Mouse (Mus musculus) C2C12 (cell line): ENCODE results near the gene Sel1l.

Source experiments
- CEBPB ChIP-seq: IDR thresholded peaks from one replicate; pipeline ENCODE4 v1.6.1; 2011; ENCODE audit warnings: low read depth, mild to moderate bottlenecking, control low read depth, moderate library complexity
- CTCF ChIP-seq: IDR thresholded peaks from one replicate; pipeline ENCODE4 v1.5.1; 2011; ENCODE audit not compliant: control insufficient read depth, insufficient read depth, insufficient read length
- FOSL1 ChIP-seq: IDR thresholded peaks from one replicate; pipeline ENCODE4 v1.8.0; 2011; ENCODE audit warnings: mild to moderate bottlenecking, low read length; ENCODE audit not compliant: poor library complexity, insufficient read depth, severe bottlenecking
- MAX ChIP-seq: IDR thresholded peaks from one replicate; pipeline ENCODE4 v1.6.1; 2011; ENCODE audit warnings: mild to moderate bottlenecking, control low read depth
- MYOD1 ChIP-seq: IDR thresholded peaks from one replicate; pipeline ENCODE4 v1.6.1; 2011; ENCODE audit warnings: low read depth; ENCODE audit not compliant: control insufficient read depth, insufficient read length
- MYOG ChIP-seq: IDR thresholded peaks from one replicate; pipeline ENCODE4 v1.6.1; 2011; ENCODE audit not compliant: control insufficient read depth, insufficient read length; ENCODE audit errors: extremely low read depth
- USF1 ChIP-seq: IDR thresholded peaks from one replicate; pipeline ENCODE4 v1.6.1; 2011; ENCODE audit warnings: low read depth, mild to moderate bottlenecking, control low read depth, moderate library complexity

GRCm38 (mm10) chr12:91787959-91788437 lies 61.0 kb downstream of the Sel1l start, which contains the start of gene Ston2:
- TF ChIP-seq MYOG (no peak), MAX (no peak), USF1 (no peak), CTCF (no peak), MYOD1 (no peak), CEBPB (no peak), FOSL1 (no peak)
